Mouse (Mus musculus) embryonic facial prominence, embryonic 12.5 days (tissue): Measurements from ENCODE around the gene Trim8. TPM values are rescaled to one million over a fixed set of nuclear protein-coding genes. Genes with fewer than 3 reads are reported as not detected.

Source experiments
- ATAC-seq: fragments of 200-750 bp; cut with Nextera tagmentation; 2 replicates; pipeline ENCODE4 v1.8.0; 2017; ENCODE audit not compliant: insufficient number of reproducible peaks, insufficient read depth, low FRiP score, low TSS enrichment
- H3K27ac ChIP-seq: fragments of 300-500 bp; sonication (generic); 2 replicates; pipeline ENCODE4 v1.5.1; 2016; ENCODE audit warnings: mild to moderate bottlenecking
- H3K27me3 ChIP-seq: fragments of 300-500 bp; sonication (generic); 2 replicates; pipeline ENCODE4 v1.6.1; 2016; ENCODE audit warnings: mild to moderate bottlenecking, moderate library complexity
- H3K36me3 ChIP-seq: fragments of 300-500 bp; sonication (generic); 2 replicates; pipeline ENCODE4 v1.6.1; 2016; ENCODE audit warnings: mild to moderate bottlenecking
- H3K4me1 ChIP-seq: fragments of 300-500 bp; sonication (generic); 2 replicates; pipeline ENCODE4 v1.6.1; 2016
- H3K4me2 ChIP-seq: fragments of 300-500 bp; sonication (generic); replicated peaks from 2 replicates; pipeline ENCODE4 v1.6.1; 2016; ENCODE audit warnings: mild to moderate bottlenecking, moderate library complexity
- H3K4me3 ChIP-seq: fragments of 300-500 bp; sonication (generic); 2 replicates; pipeline ENCODE4 v1.5.1; 2016; ENCODE audit warnings: mild to moderate bottlenecking
- H3K9ac ChIP-seq: fragments of 300-500 bp; sonication (generic); 2 replicates; pipeline ENCODE4 v1.6.1; 2016; ENCODE audit warnings: mild to moderate bottlenecking, moderate library complexity
- H3K9me3 ChIP-seq: fragments of 300-500 bp; sonication (generic); 2 replicates; pipeline ENCODE4 v1.6.1; 2016; ENCODE audit warnings: mild to moderate bottlenecking, moderate library complexity
- WGBS: fragments of 180-500 bp; shearing (Covaris S2); methylation state at CpG from one replicate; pipeline ENCODE4 v1.1.7; 2016; 5-methylcytosine and 5-hydroxymethylcytosine counted together
- polyA plus RNA-seq: library from polyadenylated mRNA; unstranded; fragments of >200 nt; fragmentation: Nextera tagmentation; extraction: Ambion mirVana; gene quantifications from 2 replicates; pipeline ENCODE4 v1.2.1, GENCODE M21; 2016

Trim8 gene
- polyA plus RNA-seq, 1 experiment from 2014 or later = 23.5 TPM

DNA sequence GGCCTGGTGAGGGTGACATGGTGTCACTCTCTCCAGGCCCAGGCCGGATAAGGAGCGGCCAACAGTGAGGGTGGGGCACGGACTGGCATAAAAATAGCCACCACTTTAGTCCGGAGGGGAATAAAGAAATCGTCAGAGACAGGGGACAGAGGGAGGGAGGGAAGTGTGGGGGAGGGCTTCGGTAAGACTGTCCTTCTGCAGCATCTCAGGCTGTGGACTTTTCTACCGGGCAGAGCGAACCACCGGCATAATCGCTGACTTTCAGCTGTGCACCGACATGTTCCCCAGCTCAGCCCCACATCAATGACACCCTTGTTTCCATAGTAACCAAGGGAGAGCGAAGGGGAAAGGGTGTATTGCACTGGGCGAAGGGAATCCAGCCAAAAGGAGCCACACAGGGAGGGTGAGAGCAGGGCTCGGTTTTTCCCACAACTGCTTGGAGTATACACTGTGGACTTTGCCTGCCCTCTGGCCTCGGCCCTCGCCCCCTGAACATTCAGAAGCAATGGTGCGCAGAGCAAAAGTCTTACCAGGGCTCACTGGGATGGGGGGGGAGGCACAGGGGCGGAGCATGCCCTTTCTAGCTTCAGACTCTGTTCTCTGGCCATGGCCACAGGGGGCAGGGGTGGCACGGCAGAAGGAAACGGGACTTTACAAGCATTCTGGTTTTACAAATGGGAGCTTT is 27.2 kb downstream of the Trim8 start:
- Histone ChIP-seq H3K4me1 (peaks cover 89% of the 10 kb centered on the region), H3K36me3 (no peaks in the 10 kb centered on the region), H3K9ac (peak overlapping the region; percentile 45; the same call in 1 of the 2 replicates), H3K27me3 (no peaks in the 10 kb centered on the region), H3K27ac (peak overlapping the region; percentile 91), H3K4me2 (peak overlapping the region; percentile 57), H3K4me3 (peak overlapping the region; percentile 20), H3K9me3 (no peaks in the 10 kb centered on the region)
- peak; percentile 29; the same call in 1 of the 2 replicates for ATAC-seq
- 2% methylated on average over 20 of the region's 20 CpGs for WGBS

DNA sequence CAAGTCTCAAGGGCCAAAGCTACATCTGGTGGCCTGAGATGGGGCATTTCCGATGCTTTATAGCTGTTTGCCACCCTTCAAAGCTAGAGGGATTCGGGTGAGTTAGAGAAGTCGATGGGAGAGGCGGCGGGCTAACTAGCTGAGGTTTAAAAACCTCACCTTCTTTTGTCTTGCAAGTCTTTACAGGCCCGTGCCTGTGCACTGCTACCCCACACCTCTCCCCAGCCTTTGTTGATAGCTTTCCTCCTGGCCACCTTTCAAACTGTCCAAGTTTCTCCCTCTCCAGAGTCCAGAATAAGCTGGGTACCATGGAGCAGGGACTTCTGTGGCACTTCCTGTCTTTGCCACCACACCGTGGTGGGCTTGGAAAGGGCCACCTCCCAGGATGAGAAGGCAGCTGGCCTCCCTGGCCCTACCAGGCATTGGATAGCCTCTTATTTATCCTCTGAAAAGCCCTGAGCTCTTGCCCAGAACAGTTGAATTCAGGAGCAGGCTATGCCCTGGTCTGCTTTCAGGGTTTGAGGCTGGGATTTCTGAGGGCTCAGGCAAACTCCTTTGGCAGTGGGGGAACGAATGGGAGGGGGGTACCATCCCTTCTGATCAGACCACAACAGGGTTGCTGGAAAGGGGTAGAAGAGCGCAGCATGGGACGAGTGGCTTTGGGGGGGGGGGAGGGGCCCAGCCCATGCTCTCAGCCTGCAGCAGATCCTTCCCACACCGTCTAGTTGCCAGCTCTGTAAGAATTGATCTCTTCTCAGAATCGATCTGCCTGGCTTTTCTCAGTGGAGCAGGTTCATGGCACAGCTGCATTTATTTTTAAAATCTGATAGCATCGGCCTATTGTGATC is 28.3 kb downstream of the Trim8 start:
- peaks cover 81% of the 10 kb centered on the region for H3K4me1 ChIP-seq
- H3K9me3 ChIP-seq = no peaks in the 10 kb centered on the region
- no peaks in the 10 kb centered on the region for H3K27me3 ChIP-seq
- peak overlapping the region; percentile 91 for H3K27ac ChIP-seq
- peak overlapping the region; percentile 45; the same call in 1 of the 2 replicates for H3K9ac ChIP-seq
- H3K4me2 ChIP-seq = peak overlapping the region; percentile 57
- H3K4me3 ChIP-seq = no peak overlapping the region
- no peak for ATAC-seq
- H3K36me3 ChIP-seq = no peaks in the 10 kb centered on the region
- WGBS = 9% methylated on average over 13 of the region's 13 CpGs

DNA sequence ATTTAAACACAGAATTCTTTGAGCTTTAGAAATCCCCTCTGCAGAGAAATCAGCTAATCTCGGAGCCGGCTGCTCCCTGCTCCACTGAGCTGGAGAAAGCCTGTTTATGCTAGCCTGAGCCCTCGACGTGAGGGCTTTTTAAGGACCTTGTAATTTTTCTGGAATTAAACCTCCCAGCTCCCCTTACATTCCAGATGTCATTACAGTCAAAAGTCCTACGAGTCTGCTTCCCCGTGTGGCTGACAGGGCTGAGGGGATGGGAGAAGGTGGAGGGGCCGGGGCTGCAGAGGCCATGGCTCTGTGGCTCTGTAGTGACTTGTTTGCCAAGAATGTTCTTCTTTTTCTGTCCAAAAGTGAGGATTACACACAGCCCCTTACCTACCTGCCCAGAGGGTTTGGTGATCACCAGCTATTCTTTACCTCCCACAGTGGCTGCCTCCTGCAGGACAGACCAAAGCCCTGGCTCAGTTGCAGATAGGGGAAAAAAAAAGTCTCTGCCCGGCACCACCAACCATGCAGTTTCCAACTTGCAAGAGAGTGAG is 29.0 kb downstream of the Trim8 start:
- no peak overlapping the region for H3K9ac ChIP-seq
- H3K4me2 ChIP-seq = peak overlapping the region; percentile 35
- no peaks in the 10 kb centered on the region for H3K9me3 ChIP-seq
- ATAC-seq = peak; percentile 24; the same call in 1 of the 2 replicates
- 6% methylated on average over 8 of the region's 8 CpGs for WGBS
- peak overlapping the region; percentile 91 for H3K27ac ChIP-seq
- H3K27me3 ChIP-seq = no peaks in the 10 kb centered on the region
- no peak overlapping the region for H3K4me3 ChIP-seq
- H3K36me3 ChIP-seq = no peaks in the 10 kb centered on the region
- H3K4me1 ChIP-seq = peaks cover 75% of the 10 kb centered on the region

DNA sequence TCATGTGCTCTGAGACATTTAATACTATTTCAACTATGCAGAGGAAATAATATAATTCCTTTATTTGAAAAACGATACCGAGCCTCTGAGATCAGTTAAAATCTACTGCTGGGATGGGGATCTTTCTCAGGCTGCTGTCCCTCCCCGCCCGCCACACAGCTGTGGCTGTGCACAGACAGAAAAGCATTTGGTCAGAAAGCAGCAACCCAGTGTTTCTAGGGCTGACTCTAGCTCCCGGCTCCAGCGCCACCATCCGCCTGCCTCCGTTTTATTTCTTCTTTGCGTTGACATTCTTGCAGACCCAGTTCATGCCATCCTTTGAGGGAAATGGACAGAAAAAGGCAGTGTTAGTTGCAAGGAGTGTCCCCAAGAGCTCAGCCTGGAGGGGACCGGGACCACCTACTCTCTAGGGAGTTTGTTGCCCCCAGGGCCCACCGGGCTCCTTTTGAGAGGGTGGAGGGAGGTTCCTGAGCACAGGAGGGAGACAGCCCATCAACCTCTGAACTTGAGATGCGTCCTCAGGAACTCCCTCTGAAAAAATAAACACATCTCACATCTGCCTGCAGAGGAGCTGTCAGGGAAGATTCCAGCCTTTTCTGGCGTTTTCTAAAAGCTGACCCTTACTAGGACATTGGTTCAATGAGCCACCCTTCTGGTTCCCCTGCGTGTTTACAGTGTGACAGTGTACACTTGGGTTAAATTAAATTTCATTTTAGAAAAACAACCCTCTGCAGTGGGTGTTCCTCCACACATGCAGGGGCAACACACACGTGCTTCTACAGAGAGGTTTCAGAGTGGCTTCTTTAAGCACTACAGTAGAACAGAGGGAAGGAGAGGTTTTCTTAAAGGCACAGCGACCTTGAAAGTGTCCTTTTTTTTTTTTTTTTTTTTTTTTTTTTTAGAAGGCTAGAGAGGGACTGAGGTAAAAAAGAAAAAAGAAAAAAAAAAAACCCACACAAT is 29.8 kb downstream of the Trim8 start:
- WGBS = 4% methylated on average over 16 of the region's 16 CpGs
- Histone ChIP-seq H3K4me3 (no peak overlapping the region), H3K27ac (peak overlapping the region; percentile 91), H3K4me1 (peaks cover 67% of the 10 kb centered on the region), H3K36me3 (0 out of 2 replicates have a peak, but pooled peaks cover 6% of the 10 kb centered on the region), H3K27me3 (no peaks in the 10 kb centered on the region), H3K4me2 (peak overlapping the region; percentile 35), H3K9ac (0 out of 2 replicates have a peak overlapping the region, but pooled peaks have one; percentile 5), H3K9me3 (no peaks in the 10 kb centered on the region)
- no peak for ATAC-seq

DNA sequence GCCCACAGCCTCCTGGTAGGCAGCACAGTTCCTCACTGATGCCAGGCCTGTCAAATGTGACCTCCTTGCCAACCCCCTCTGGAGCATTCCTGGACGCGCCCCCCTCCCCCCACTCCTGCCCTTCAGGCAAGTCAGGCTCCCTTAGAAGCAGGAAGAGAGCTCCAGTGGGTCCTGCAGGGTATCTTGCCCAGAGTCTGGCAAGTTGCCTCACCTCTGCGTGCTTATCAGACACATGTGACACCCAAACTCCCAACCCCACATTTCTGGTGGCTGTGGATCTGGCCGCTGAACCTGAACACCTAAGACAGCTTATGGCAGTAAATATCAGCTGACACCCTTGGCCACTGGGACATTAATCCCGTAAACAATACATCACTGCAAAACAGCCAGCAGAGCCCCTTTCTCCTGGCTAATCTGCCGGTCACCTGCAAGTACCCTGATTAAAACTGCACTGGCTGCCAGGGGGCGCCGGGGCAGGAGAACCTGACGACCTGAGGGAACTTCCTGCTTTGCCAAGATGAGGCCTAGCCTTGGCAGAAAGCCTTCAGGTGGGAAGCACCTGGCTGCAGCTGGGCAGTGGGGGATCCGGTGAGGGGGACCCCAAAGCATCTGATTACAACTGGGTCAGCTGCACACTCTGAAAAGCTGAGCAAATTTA is 30.7 kb downstream of the Trim8 start:
- Histone ChIP-seq H3K27me3 (no peaks in the 10 kb centered on the region), H3K27ac (peak overlapping the region; percentile 77), H3K4me1 (peaks cover 61% of the 10 kb centered on the region), H3K9ac (peak overlapping the region; percentile 15; the same call in 1 of the 2 replicates), H3K4me2 (peak overlapping the region; percentile 23), H3K36me3 (peaks cover 10% of the 10 kb centered on the region), H3K9me3 (no peaks in the 10 kb centered on the region), H3K4me3 (no peak overlapping the region)
- no peak for ATAC-seq
- 11% methylated on average over 10 of the region's 10 CpGs for WGBS

DNA sequence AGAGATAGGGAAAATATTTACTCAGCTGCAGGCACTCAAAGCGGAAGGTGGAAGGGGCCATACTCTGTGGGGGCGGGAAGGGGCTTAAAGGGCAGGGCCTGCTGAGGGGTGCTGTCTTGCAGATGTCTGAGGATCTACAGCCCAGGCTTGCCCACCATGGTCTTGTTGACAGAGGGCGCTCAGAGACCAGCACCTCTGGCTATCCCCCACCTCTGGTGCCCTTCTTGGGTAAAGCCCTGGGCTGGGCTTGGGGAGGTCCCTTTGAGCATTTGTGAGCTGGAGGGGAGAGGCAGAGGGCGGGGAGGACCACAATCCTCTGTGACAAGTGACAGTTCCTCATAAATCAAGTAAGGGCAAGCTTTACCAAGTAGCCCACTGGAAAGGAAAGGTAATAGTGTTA is 31.6 kb downstream of the Trim8 start:
- H3K27ac ChIP-seq = peak overlapping the region; percentile 12
- 41% methylated on average over 4 of the region's 4 CpGs for WGBS
- H3K9me3 ChIP-seq = no peaks in the 10 kb centered on the region
- no peak overlapping the region for H3K4me3 ChIP-seq
- H3K4me2 ChIP-seq = no peak overlapping the region
- peak overlapping the region; percentile 31; the same call in 1 of the 2 replicates for H3K9ac ChIP-seq
- ATAC-seq = no peak
- H3K36me3 ChIP-seq = peaks cover 10% of the 10 kb centered on the region
- peaks cover 57% of the 10 kb centered on the region for H3K4me1 ChIP-seq
- no peaks in the 10 kb centered on the region for H3K27me3 ChIP-seq

DNA sequence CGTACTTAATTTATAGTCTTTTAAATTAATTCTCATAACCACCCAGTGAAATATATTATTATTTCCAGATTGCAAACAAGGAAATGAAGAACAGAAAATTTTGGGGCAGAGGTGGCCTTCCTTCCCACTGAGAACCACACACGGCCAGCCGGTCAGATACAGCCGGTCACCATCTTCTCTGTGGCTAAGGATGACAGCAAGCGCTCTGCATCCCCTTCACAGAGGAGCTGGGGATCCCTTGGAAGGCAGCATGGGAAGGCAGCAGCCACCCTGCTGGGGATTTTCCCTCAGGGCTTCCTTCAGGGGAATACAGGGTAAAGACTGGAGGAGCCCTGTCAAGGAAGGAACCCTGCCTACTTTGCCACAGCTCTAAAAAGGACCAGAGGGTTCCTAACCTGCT is 32.0 kb downstream of the Trim8 start:
- Histone ChIP-seq H3K27ac (no peak overlapping the region), H3K4me3 (no peak overlapping the region), H3K9me3 (no peaks in the 10 kb centered on the region), H3K4me1 (peaks cover 54% of the 10 kb centered on the region), H3K27me3 (no peaks in the 10 kb centered on the region), H3K36me3 (peaks cover 10% of the 10 kb centered on the region), H3K9ac (no peak overlapping the region), H3K4me2 (no peak overlapping the region)
- no peak for ATAC-seq
- 67% methylated on average over 5 of the region's 5 CpGs for WGBS

DNA sequence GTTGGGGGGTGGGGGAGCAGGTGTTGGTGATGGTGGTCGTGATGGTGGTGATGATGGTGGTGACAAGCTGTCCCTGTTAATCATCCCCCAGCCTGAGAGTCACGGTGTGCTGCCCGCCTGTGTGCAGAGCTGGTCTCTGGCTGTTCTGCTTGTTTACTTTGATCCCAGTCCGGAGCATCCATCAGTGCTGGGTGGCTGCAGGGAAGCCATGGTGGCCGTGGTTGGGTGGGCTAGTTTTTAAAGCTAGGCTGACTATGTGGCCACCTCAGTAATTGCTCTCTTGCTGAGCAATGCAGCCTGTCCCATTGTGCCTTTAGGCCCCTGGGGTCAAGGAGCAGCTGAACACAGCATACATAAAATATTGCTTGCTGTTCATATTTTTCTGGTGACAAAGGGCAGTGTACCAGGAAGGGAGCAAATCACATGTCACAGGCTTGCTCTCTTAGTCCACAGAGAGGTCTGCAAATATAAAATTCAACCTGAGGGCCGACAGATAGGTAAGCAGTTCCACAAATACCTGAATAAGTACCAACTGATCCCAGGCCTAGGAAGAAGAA is 33.1 kb downstream of the Trim8 start:
- H3K27ac ChIP-seq = no peak overlapping the region
- WGBS = 67% methylated on average over 6 of the region's 6 CpGs
- H3K9me3 ChIP-seq = no peaks in the 10 kb centered on the region
- peaks cover 43% of the 10 kb centered on the region for H3K4me1 ChIP-seq
- H3K4me2 ChIP-seq = no peak overlapping the region
- no peak overlapping the region for H3K9ac ChIP-seq
- H3K4me3 ChIP-seq = no peak overlapping the region
- ATAC-seq = no peak
- H3K36me3 ChIP-seq = peaks cover 10% of the 10 kb centered on the region
- no peaks in the 10 kb centered on the region for H3K27me3 ChIP-seq

DNA sequence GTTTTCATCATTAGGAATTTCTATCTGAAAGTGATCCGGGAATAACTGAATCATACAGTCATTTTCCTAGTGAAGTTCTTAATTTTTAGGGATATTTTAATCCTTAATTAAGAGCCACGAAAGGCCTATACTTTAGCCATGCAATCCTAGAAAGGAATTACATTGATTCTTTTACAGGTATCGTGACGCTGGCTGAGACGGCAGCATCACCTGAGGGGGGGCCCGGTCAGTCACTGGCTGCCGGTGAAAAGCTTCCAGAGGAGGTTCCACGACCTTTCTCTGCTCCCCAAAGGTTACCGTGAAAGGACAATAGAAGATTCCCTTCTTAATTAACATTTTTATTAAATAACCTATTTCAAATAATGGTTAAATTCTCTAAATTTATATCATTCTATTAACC is 35.9 kb downstream of the Trim8 start:
- Histone ChIP-seq H3K27ac (no peak overlapping the region), H3K27me3 (no peaks in the 10 kb centered on the region), H3K9ac (no peak overlapping the region), H3K36me3 (peaks cover 30% of the 10 kb centered on the region), H3K4me2 (no peak overlapping the region), H3K4me3 (no peak overlapping the region), H3K9me3 (no peaks in the 10 kb centered on the region), H3K4me1 (peaks cover 17% of the 10 kb centered on the region)
- ATAC-seq = no peak
- 91% methylated on average over 9 of the region's 9 CpGs for WGBS

DNA sequence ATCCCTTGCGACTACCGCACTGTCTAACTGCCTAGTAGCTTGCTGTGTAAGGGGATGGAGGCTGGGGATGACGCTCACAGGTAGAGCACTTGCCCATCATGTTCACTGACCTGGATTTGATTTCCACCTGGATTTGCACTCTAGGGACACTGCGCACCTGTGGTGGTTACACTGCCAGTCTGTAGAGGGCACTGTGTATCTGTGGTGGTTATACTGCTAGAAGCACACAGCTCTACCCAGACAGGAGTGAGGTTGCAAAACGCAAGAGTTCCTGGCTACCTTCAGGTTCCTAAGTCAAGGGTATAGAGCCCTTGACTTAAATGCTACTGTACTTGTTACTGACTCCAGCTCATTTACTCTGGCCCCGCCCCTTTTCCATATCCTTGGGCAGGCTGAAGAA is 36.7 kb downstream of the Trim8 start:
- peaks cover 8% of the 10 kb centered on the region for H3K4me1 ChIP-seq
- H3K36me3 ChIP-seq = peaks cover 36% of the 10 kb centered on the region
- H3K9me3 ChIP-seq = no peaks in the 10 kb centered on the region
- no peaks in the 10 kb centered on the region for H3K27me3 ChIP-seq
- no peak overlapping the region for H3K4me2 ChIP-seq
- no peak overlapping the region for H3K4me3 ChIP-seq
- ATAC-seq = no peak
- 89% methylated on average over 6 of the region's 6 CpGs for WGBS
- H3K27ac ChIP-seq = no peak overlapping the region
- no peak overlapping the region for H3K9ac ChIP-seq
